Mouse (Mus musculus): ENCODE data around the gene Adcy1. TPM values are rescaled to one million over a fixed set of nuclear protein-coding genes. Genes with fewer than 3 reads are reported as not detected.

The Adcy1 gene
- polyA plus RNA-seq, 1 experiment from 2014 or later: 0.40 TPM

- TF ChIP-seq CTCF (IDR thresholded peaks at IDR 0.05; ENCODE audit: low read depth): peak; percentile 91
- no peak for ATAC-seq
- H3K9me3 ChIP-seq (ENCODE audit: control insufficient read depth): no peaks in the 10 kb centered on the region
- no peak overlapping the region for H3K27ac ChIP-seq (ENCODE audit: low read depth, low read length)
- H3K4me1 ChIP-seq (replicated peaks; ENCODE audit: control insufficient read depth, insufficient read depth, low read length): no peaks in the 10 kb centered on the region
- 14% methylated on average over 6 of the region's 6 CpGs for WGBS
- no peak overlapping the region for H3K9ac ChIP-seq (ENCODE audit: low read depth, low read length)
- no peak overlapping the region for H3K4me2 ChIP-seq (replicated peaks; ENCODE audit: low read depth)
- H3K36me3 ChIP-seq (ENCODE audit: control insufficient read depth, insufficient read depth): no peaks in the 10 kb centered on the region
- H3K27me3 ChIP-seq (replicated peaks; ENCODE audit: control insufficient read depth, insufficient read depth, low read length): peaks cover 39% of the 10 kb centered on the region
- H3K4me3 ChIP-seq (ENCODE audit: low read depth, low read length): no peak overlapping the region
Measured at GRCm38 (mm10) chr11:7210343-7210742, 147.1 kb downstream of the Adcy1 start.

DNA sequence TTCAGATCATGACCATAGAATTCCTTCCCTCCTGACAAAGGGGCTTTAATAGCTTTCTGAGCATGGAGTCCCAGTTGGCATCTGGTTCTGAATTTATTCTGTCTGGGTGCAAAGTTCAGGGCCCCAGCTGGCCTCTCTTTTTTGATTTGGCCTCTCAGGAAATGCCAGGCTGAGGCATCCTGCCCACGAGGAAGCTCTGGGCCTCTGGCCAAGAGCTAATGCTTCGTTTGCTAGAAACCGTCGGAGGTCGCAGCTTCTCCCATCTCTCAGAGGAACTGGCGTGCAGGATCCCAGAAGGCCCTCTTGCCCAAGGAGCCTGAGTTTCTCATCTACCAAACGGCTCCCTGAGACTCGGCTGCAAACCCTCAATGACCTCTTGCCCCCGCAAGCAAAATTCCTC is 147.9 kb downstream of the Adcy1 start:
- H3K9ac ChIP-seq (ENCODE audit: low read depth, low read length): no peak overlapping the region
- no peaks in the 10 kb centered on the region for H3K9me3 ChIP-seq (ENCODE audit: control insufficient read depth)
- WGBS: 28% methylated on average over 9 of the region's 9 CpGs
- no peaks in the 10 kb centered on the region for H3K36me3 ChIP-seq (ENCODE audit: control insufficient read depth, insufficient read depth)
- H3K4me3 ChIP-seq (ENCODE audit: low read depth, low read length): no peak overlapping the region
- H3K27me3 ChIP-seq (replicated peaks; ENCODE audit: control insufficient read depth, insufficient read depth, low read length): peaks cover 39% of the 10 kb centered on the region
- H3K4me2 ChIP-seq (replicated peaks; ENCODE audit: low read depth): peak overlapping the region; percentile 33
- no peaks in the 10 kb centered on the region for H3K4me1 ChIP-seq (replicated peaks; ENCODE audit: control insufficient read depth, insufficient read depth, low read length)
- H3K27ac ChIP-seq (ENCODE audit: low read depth, low read length): no peak overlapping the region
- TF ChIP-seq CTCF (IDR thresholded peaks at IDR 0.05; ENCODE audit: low read depth): no peak
- no peak for ATAC-seq

- no peak overlapping the region for H3K27ac ChIP-seq (ENCODE audit: low read depth, low read length)
- no peak for TF ChIP-seq CTCF (IDR thresholded peaks at IDR 0.05; ENCODE audit: low read depth)
- H3K9ac ChIP-seq (ENCODE audit: low read depth, low read length): no peak overlapping the region
- H3K36me3 ChIP-seq (ENCODE audit: control insufficient read depth, insufficient read depth): no peaks in the 10 kb centered on the region
- peak overlapping the region; percentile 78 for H3K4me2 ChIP-seq (replicated peaks; ENCODE audit: low read depth)
- H3K4me3 ChIP-seq (ENCODE audit: low read depth, low read length): peak overlapping the region; percentile 53
- 20% methylated on average over 17 of the region's 17 CpGs for WGBS
- no peaks in the 10 kb centered on the region for H3K4me1 ChIP-seq (replicated peaks; ENCODE audit: control insufficient read depth, insufficient read depth, low read length)
- no peaks in the 10 kb centered on the region for H3K9me3 ChIP-seq (ENCODE audit: control insufficient read depth)
- peaks cover 39% of the 10 kb centered on the region for H3K27me3 ChIP-seq (replicated peaks; ENCODE audit: control insufficient read depth, insufficient read depth, low read length)
- ATAC-seq: no peak
Measured at GRCm38 (mm10) chr11:7212126-7212798, 149.0 kb downstream of the Adcy1 start.

GRCm38 (mm10) chr11:7213161-7213500 is 149.8 kb downstream of the Adcy1 start:
- no peak overlapping the region for H3K27ac ChIP-seq (ENCODE audit: low read depth, low read length)
- no peaks in the 10 kb centered on the region for H3K9me3 ChIP-seq (ENCODE audit: control insufficient read depth)
- H3K4me2 ChIP-seq (replicated peaks; ENCODE audit: low read depth): peak overlapping the region; percentile 78
- peaks cover 39% of the 10 kb centered on the region for H3K27me3 ChIP-seq (replicated peaks; ENCODE audit: control insufficient read depth, insufficient read depth, low read length)
- WGBS: 2% methylated on average over 19 of the region's 19 CpGs
- peak overlapping the region; percentile 22; the same call in 1 of the 2 replicates for H3K9ac ChIP-seq (ENCODE audit: low read depth, low read length)
- TF ChIP-seq CTCF (IDR thresholded peaks at IDR 0.05; ENCODE audit: low read depth): no peak
- H3K4me1 ChIP-seq (replicated peaks; ENCODE audit: control insufficient read depth, insufficient read depth, low read length): no peaks in the 10 kb centered on the region
- no peak for ATAC-seq
- H3K36me3 ChIP-seq (ENCODE audit: control insufficient read depth, insufficient read depth): no peaks in the 10 kb centered on the region
- H3K4me3 ChIP-seq (ENCODE audit: low read depth, low read length): peak overlapping the region; percentile 53

- H3K4me2 ChIP-seq (replicated peaks; ENCODE audit: low read depth): peak within 1 kb of the TSS; percentile 78
- H3K9ac ChIP-seq (ENCODE audit: low read depth, low read length): peak within 1 kb of the TSS; percentile 22; the same call in 1 of the 2 replicates
- no peak for TF ChIP-seq CTCF (IDR thresholded peaks at IDR 0.05; ENCODE audit: low read depth)
- no peaks in the 10 kb centered on the region for H3K4me1 ChIP-seq (replicated peaks; ENCODE audit: control insufficient read depth, insufficient read depth, low read length)
- under 1% methylated on average over 88 of the region's 104 CpGs for WGBS
- H3K4me3 ChIP-seq (ENCODE audit: low read depth, low read length): peak within 1 kb of the TSS; percentile 53
- H3K27ac ChIP-seq (ENCODE audit: low read depth, low read length): no peak within 1 kb of the TSS
- H3K36me3 ChIP-seq (ENCODE audit: control insufficient read depth, insufficient read depth): no peaks in the 10 kb centered on the region
- no peaks in the 10 kb centered on the region for H3K9me3 ChIP-seq (ENCODE audit: control insufficient read depth)
- peaks cover 39% of the 10 kb centered on the region for H3K27me3 ChIP-seq (replicated peaks; ENCODE audit: control insufficient read depth, insufficient read depth, low read length)
- ATAC-seq: peak; percentile 59
Measured at GRCm38 (mm10) chr11:7213501-7214341, 150.4 kb downstream of the Adcy1 start, which contains the start of gene Igfbp3. Gene Igfbp3 (minus strand): TSS chr11:7213923.

DNA sequence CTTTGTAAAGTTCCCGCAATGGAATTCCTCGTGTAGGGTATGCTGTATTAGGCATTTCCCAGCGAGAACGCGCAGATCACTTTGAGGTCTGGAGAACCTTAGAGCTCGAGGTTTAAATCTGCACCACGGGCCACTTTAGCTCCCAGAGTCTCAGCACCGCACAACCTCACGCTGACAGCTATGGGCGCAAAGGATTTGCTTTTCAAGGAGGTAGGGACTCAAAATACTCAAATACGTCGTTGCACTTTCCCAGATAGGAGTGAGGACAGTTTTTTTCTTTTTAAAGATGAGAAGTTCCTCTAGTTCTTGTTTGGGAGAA is 151.0 kb downstream of the Adcy1 start:
- WGBS: 1% methylated on average over 12 of the region's 12 CpGs
- no peaks in the 10 kb centered on the region for H3K9me3 ChIP-seq (ENCODE audit: control insufficient read depth)
- TF ChIP-seq CTCF (IDR thresholded peaks at IDR 0.05; ENCODE audit: low read depth): no peak
- peak overlapping the region; percentile 53 for H3K4me3 ChIP-seq (ENCODE audit: low read depth, low read length)
- no peaks in the 10 kb centered on the region for H3K36me3 ChIP-seq (ENCODE audit: control insufficient read depth, insufficient read depth)
- H3K27ac ChIP-seq (ENCODE audit: low read depth, low read length): no peak overlapping the region
- H3K4me1 ChIP-seq (replicated peaks; ENCODE audit: control insufficient read depth, insufficient read depth, low read length): no peaks in the 10 kb centered on the region
- peaks cover 39% of the 10 kb centered on the region for H3K27me3 ChIP-seq (replicated peaks; ENCODE audit: control insufficient read depth, insufficient read depth, low read length)
- peak overlapping the region; percentile 78 for H3K4me2 ChIP-seq (replicated peaks; ENCODE audit: low read depth)
- ATAC-seq: no peak
- H3K9ac ChIP-seq (ENCODE audit: low read depth, low read length): no peak overlapping the region
